Mouse (Mus musculus): ENCODE results near the gene Txnrd2. TPM values are rescaled to one million over a fixed set of nuclear protein-coding genes. Genes with fewer than 3 reads are reported as not detected.

Gene Txnrd2
- total RNA-seq, 1 experiment: 7.9 TPM

DNA sequence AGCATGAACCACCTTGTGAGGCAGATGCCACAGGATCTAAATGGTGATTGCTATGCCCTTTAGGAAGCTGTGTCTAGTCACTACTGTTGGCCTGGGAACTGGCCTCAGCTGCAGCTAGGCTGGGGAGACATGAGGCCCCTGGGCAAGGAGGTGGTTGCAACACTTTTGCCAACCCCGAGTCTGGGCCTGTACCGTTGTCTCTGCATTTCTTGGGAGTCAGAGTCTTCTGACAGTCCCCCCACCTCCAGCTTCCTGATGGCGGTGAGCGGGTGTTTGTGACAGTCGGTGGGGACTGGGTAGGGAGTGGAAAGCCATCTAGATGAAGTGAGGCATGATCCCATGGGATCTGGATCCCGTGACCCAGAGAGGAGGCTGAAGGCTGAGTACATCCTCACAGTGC is 29.2 kb downstream of the Txnrd2 start:
- no peak overlapping the region for H3K4me3 ChIP-seq (ENCODE audit: insufficient read depth in 1 of 2, low read depth in 1 of 2, low read length in 2 of 2, poor library complexity in 1 of 2, severe bottlenecking in 1 of 2)
- H3K9me3 ChIP-seq (ENCODE audit: control insufficient read depth, insufficient read depth, low read depth, low read length): no peaks in the 10 kb centered on the region
- peaks cover 4 to 9% of the 10 kb centered on the region in 2 experiments; a peak in 2 of 4 replicates for H3K4me1 ChIP-seq (ENCODE audit: control insufficient read depth in 2 of 2, insufficient read depth in 2 of 2, low read length in 2 of 2, poor library complexity in 1 of 2)
- no peaks in the 10 kb centered on the region; the same call in 1 of the 2 replicates for H3K36me3 ChIP-seq (ENCODE audit: control insufficient read depth, insufficient read depth, low read length, poor library complexity, severe bottlenecking)
- no peak overlapping the region for H3K27ac ChIP-seq (ENCODE audit: insufficient read depth, low read depth, low read length, poor library complexity, severe bottlenecking)
- in situ Hi-C loops (cut with MboI; ENCODE audit: low sequenced_read_pairs in 2 of 2, unreplicated experiment in 2 of 2): no loop called here
- H3K9ac ChIP-seq (ENCODE audit: insufficient read depth, low read depth, low read length, poor library complexity, severe bottlenecking): no peak overlapping the region
- DNase-seq (ENCODE audit: low read depth, low spot score): no peak
- TF ChIP-seq HCFC1 (IDR thresholded peaks at IDR 0.05; ENCODE audit: borderline replicate concordance, insufficient read depth, low read length): no peak
- no peak for TF ChIP-seq CHD2 (IDR thresholded peaks at IDR 0.05; ENCODE audit: low read depth, low read length)

GRCm38 (mm10) chr16:18458661-18459060 is 32.5 kb downstream of the Txnrd2 start:
- in situ Hi-C loops (cut with MboI; ENCODE audit: low sequenced_read_pairs in 2 of 2, unreplicated experiment in 2 of 2): no loop called here
- Histone ChIP-seq H3K36me3 (ENCODE audit: control insufficient read depth, insufficient read depth, low read length, poor library complexity, severe bottlenecking) (no peaks in the 10 kb centered on the region; the same call in 1 of the 2 replicates), H3K9ac (ENCODE audit: insufficient read depth, low read depth, low read length, poor library complexity, severe bottlenecking) (no peak overlapping the region), H3K9me3 (ENCODE audit: control insufficient read depth, insufficient read depth, low read depth, low read length) (no peaks in the 10 kb centered on the region), H3K4me1 (ENCODE audit: control insufficient read depth in 2 of 2, insufficient read depth in 2 of 2, low read length in 2 of 2, poor library complexity in 1 of 2) (peaks cover 8 to 23% of the 10 kb centered on the region in 2 experiments), H3K4me3 (ENCODE audit: insufficient read depth in 1 of 2, low read depth in 1 of 2, low read length in 2 of 2, poor library complexity in 1 of 2, severe bottlenecking in 1 of 2) (no peak overlapping the region), H3K27ac (ENCODE audit: insufficient read depth, low read depth, low read length, poor library complexity, severe bottlenecking) (no peak overlapping the region)
- DNase-seq (ENCODE audit: low read depth, low spot score): no peak
- TF ChIP-seq MAFK (IDR thresholded peaks at IDR 0.05; ENCODE audit: insufficient read depth, low read depth, low read length) (no peak), CHD2 (IDR thresholded peaks at IDR 0.05; ENCODE audit: low read depth, low read length) (no peak), HCFC1 (IDR thresholded peaks at IDR 0.05; ENCODE audit: borderline replicate concordance, insufficient read depth, low read length) (no peak), ZC3H11A (IDR thresholded peaks at IDR 0.05; ENCODE audit: borderline replicate concordance, low read depth, low read length) (no peak), ZNF384 (IDR thresholded peaks at IDR 0.05; ENCODE audit: low read depth, low read length) (no peak)

- DNase-seq (ENCODE audit: low read depth, low spot score): no peak
- Histone ChIP-seq H3K9ac (ENCODE audit: insufficient read depth, low read depth, low read length, poor library complexity, severe bottlenecking) (no peak overlapping the region), H3K36me3 (ENCODE audit: control insufficient read depth, insufficient read depth, low read length, poor library complexity, severe bottlenecking) (no peaks in the 10 kb centered on the region; the same call in 1 of the 2 replicates), H3K4me1 (ENCODE audit: control insufficient read depth in 2 of 2, insufficient read depth in 2 of 2, low read length in 2 of 2, poor library complexity in 1 of 2) (peaks cover 8 to 23% of the 10 kb centered on the region in 2 experiments), H3K4me3 (ENCODE audit: insufficient read depth in 1 of 2, low read depth in 1 of 2, low read length in 2 of 2, poor library complexity in 1 of 2, severe bottlenecking in 1 of 2) (peak overlapping the region in 1 of 2 experiments; percentile 23; a peak in 1 of 4 replicates), H3K27ac (ENCODE audit: insufficient read depth, low read depth, low read length, poor library complexity, severe bottlenecking) (no peak overlapping the region), H3K9me3 (ENCODE audit: control insufficient read depth, insufficient read depth, low read depth, low read length) (no peaks in the 10 kb centered on the region)
- no peak for TF ChIP-seq MAFK (IDR thresholded peaks at IDR 0.05; ENCODE audit: insufficient read depth, low read depth, low read length)
- no peak for TF ChIP-seq CHD2 (IDR thresholded peaks at IDR 0.05; ENCODE audit: low read depth, low read length)
- TF ChIP-seq ZNF384 (IDR thresholded peaks at IDR 0.05; ENCODE audit: low read depth, low read length): no peak
- no peak for TF ChIP-seq ZC3H11A (IDR thresholded peaks at IDR 0.05; ENCODE audit: borderline replicate concordance, low read depth, low read length)
- TF ChIP-seq HCFC1 (IDR thresholded peaks at IDR 0.05; ENCODE audit: borderline replicate concordance, insufficient read depth, low read length): no peak
- in situ Hi-C loops (cut with MboI; ENCODE audit: low sequenced_read_pairs in 2 of 2, unreplicated experiment in 2 of 2): no loop called here
These were observed 33.3 kb downstream of the Txnrd2 start for GRCm38 (mm10) chr16:18459335-18459954.

DNA sequence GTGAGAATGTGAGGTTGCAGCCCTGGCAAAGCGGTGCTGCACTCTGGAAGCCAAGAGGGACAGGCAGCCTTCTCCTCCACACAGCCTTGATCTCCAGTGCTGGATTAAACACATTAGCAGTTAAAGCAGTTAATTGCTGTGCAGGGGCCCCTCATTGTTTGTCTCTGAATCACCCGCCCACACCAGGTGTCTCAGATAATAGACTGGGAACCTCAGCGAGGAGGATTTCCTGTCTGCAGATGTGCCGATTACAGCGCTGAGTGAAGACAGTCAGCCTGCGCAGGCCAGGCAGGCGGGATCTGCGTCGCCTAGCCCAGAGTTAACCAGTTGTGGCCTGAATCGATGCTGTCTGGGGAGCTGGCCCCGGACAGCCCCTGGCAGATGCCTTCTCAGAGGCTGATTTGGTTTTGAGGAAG is 33.8 kb downstream of the Txnrd2 start:
- Histone ChIP-seq H3K4me3 (ENCODE audit: insufficient read depth in 1 of 2, low read depth in 1 of 2, low read length in 2 of 2, poor library complexity in 1 of 2, severe bottlenecking in 1 of 2) (peak overlapping the region in 1 of 2 experiments; percentile 23; a peak in 1 of 4 replicates), H3K4me1 (ENCODE audit: control insufficient read depth in 2 of 2, insufficient read depth in 2 of 2, low read length in 2 of 2, poor library complexity in 1 of 2) (peaks cover 8 to 23% of the 10 kb centered on the region in 2 experiments), H3K27ac (ENCODE audit: insufficient read depth, low read depth, low read length, poor library complexity, severe bottlenecking) (no peak overlapping the region), H3K9me3 (ENCODE audit: control insufficient read depth, insufficient read depth, low read depth, low read length) (no peaks in the 10 kb centered on the region), H3K9ac (ENCODE audit: insufficient read depth, low read depth, low read length, poor library complexity, severe bottlenecking) (peak overlapping the region; percentile 19; the same call in 1 of the 2 replicates), H3K36me3 (ENCODE audit: control insufficient read depth, insufficient read depth, low read length, poor library complexity, severe bottlenecking) (no peaks in the 10 kb centered on the region; the same call in 1 of the 2 replicates)
- TF ChIP-seq HCFC1 (IDR thresholded peaks at IDR 0.05; ENCODE audit: borderline replicate concordance, insufficient read depth, low read length) (no peak), ZC3H11A (IDR thresholded peaks at IDR 0.05; ENCODE audit: borderline replicate concordance, low read depth, low read length) (no peak), CHD2 (IDR thresholded peaks at IDR 0.05; ENCODE audit: low read depth, low read length) (no peak), ZNF384 (IDR thresholded peaks at IDR 0.05; ENCODE audit: low read depth, low read length) (no peak), MAFK (IDR thresholded peaks at IDR 0.05; ENCODE audit: insufficient read depth, low read depth, low read length) (no peak)
- DNase-seq (ENCODE audit: low read depth, low spot score): peak; percentile 80
- in situ Hi-C loops (cut with MboI; ENCODE audit: low sequenced_read_pairs in 2 of 2, unreplicated experiment in 2 of 2): loop anchor here in 1 of 2 experiments (10.0 kb wide), 1 partner anchor 165 kb away; the partner anchor contains the start of genes Gm49601, Gp1bb and Sept5

Data from ES-E14 (cell line).